Mouse (Mus musculus) hindbrain, embryonic 12.5 days (tissue): ENCODE results near the gene Usp37. TPM values are rescaled to one million over a fixed set of nuclear protein-coding genes. Genes with fewer than 3 reads are reported as not detected.
A peak's percentile ranks its signal among the peaks of the same experiment; 100 is the strongest.

Source experiments
- ATAC-seq: fragments of 200-750 bp; cut with Nextera tagmentation; 2 replicates; pipeline ENCODE4 v1.8.0; 2017; ENCODE audit warnings: moderate TSS enrichment; ENCODE audit not compliant: low FRiP score
- H3K27ac ChIP-seq: fragments of 300-500 bp; sonication (generic); 2 replicates; pipeline ENCODE4 v1.5.1; 2016; ENCODE audit warnings: mild to moderate bottlenecking
- H3K27me3 ChIP-seq: fragments of 300-500 bp; sonication (generic); 2 replicates; pipeline ENCODE4 v1.6.1; 2016; ENCODE audit warnings: mild to moderate bottlenecking
- H3K36me3 ChIP-seq: fragments of 300-500 bp; sonication (generic); 2 replicates; pipeline ENCODE4 v1.6.1; 2016; ENCODE audit warnings: mild to moderate bottlenecking
- H3K4me1 ChIP-seq: fragments of 300-500 bp; sonication (generic); 2 replicates; pipeline ENCODE4 v1.6.1; 2016
- H3K4me2 ChIP-seq: fragments of 300-500 bp; sonication (generic); replicated peaks from 2 replicates; pipeline ENCODE4 v1.6.1; 2016; ENCODE audit warnings: mild to moderate bottlenecking
- H3K4me3 ChIP-seq: fragments of 300-500 bp; sonication (generic); 2 replicates; pipeline ENCODE4 v1.5.1; 2016; ENCODE audit warnings: mild to moderate bottlenecking
- H3K9ac ChIP-seq: fragments of 300-500 bp; sonication (generic); 2 replicates; pipeline ENCODE4 v1.6.1; 2016; ENCODE audit warnings: mild to moderate bottlenecking, moderate library complexity
- H3K9me3 ChIP-seq: fragments of 300-500 bp; sonication (generic); replicated peaks from 2 replicates; pipeline ENCODE4 v1.6.1; 2016; ENCODE audit warnings: mild to moderate bottlenecking
- WGBS: fragments of 180-500 bp; shearing (Covaris S2); methylation state at CpG from one replicate; pipeline ENCODE4 v1.1.7; 2016; 5-methylcytosine and 5-hydroxymethylcytosine counted together
- polyA plus RNA-seq: library from polyadenylated mRNA; unstranded; fragments of >200 nt; fragmentation: Nextera tagmentation; extraction: Ambion mirVana; gene quantifications from 2 replicates; pipeline ENCODE4 v1.2.1, GENCODE M21; 2016

The Usp37 gene
- polyA plus RNA-seq, 1 experiment from 2014 or later = 35.3 TPM

DNA sequence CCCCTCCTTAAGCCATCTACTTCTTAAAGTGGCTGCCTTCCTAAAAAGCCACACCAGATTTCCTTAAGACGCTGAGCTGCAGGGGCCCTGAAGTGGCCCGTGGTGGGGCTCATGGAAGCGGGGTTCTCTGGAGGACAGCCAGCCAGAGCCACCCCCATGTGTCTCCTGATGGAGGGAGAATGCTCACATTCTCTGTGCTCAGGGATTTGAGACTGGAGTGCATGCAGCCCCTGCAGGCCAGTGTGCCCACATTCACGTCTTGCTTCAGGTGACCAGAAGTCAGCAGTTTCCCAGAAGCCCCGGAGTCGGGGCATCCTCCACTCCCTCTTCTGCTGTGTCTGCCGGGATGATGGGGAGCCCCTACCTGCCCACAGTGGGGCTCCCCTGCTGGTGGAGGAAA lies 151.1 kb downstream of the Usp37 start:
- Histone ChIP-seq H3K4me3 (peak overlapping the region; percentile 94), H3K27ac (no peak overlapping the region), H3K27me3 (peaks cover 21% of the 10 kb centered on the region; the same call in 1 of the 2 replicates), H3K4me2 (peak overlapping the region; percentile 87), H3K9ac (peak overlapping the region; percentile 90), H3K9me3 (no peaks in the 10 kb centered on the region), H3K4me1 (peaks cover 37% of the 10 kb centered on the region), H3K36me3 (peaks cover 12% of the 10 kb centered on the region)
- 56% methylated on average over 7 of the region's 7 CpGs for WGBS
- no peak for ATAC-seq

DNA sequence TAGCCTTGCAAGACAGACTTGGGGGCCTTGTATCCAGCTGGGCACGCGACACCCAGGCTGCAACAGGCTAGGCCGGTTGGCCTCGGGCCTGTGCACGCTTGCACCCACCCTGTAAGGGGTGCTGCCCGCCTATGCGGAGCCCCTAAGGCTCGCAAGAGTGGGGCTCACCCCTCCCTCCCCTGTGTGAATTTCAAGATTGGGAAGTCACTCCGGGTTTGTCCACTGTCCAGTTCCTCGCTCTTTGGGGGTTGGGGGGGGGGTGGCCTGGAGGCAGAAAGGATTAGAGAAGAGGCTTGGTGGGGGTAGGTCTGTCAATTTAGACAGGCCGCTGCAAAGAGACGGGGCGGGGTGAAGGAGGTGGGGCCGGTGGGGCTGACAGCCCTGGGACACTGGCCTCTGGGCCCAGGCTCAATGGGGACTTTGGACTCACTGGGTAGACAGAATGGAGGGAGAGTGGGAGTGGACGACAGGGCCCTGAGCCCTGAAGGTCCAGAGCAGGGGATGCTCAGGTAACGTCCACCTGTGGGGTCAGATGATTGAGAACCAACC lies 151.6 kb downstream of the Usp37 start:
- Histone ChIP-seq H3K4me2 (peak overlapping the region; percentile 87), H3K36me3 (peaks cover 12% of the 10 kb centered on the region), H3K27ac (peak overlapping the region; percentile 89), H3K9me3 (no peaks in the 10 kb centered on the region), H3K9ac (peak overlapping the region; percentile 90), H3K27me3 (peaks cover 25% of the 10 kb centered on the region; the same call in 1 of the 2 replicates), H3K4me1 (peaks cover 34% of the 10 kb centered on the region), H3K4me3 (peak overlapping the region; percentile 94)
- peak; percentile 24 for ATAC-seq
- WGBS = 5% methylated on average over 16 of the region's 16 CpGs

DNA sequence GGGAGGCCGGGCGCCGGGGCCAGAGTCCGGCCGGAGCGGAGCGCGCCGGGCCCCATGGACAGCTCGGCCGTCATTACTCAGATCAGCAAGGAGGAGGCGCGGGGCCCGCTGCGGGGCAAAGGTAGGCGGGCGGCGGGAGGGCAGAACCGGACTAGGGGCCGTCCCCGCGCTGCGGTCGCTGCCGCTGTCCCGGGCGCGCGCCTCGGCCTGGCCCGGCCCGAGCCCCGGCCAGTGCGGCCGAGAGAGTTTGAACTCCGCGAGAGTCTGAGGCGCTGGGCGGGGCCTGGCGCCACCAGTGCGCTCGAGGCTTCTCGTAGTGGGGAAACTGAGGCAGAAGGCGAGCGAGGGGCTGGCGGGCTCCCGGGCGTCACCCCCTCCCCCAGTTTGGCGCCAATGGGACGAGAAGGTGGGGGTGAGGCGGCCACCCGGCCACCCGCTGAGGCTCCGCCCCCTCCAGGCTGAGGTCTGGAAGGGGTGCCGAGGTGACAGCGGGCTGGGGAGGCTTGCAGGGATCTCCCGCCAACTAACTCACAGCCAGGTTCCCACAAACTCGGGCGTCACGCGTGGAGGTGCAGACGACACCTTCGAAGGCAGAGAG lies 152.1 kb downstream of the Usp37 start:
- Histone ChIP-seq H3K27me3 (peaks cover 25% of the 10 kb centered on the region; the same call in 1 of the 2 replicates), H3K9me3 (no peaks in the 10 kb centered on the region), H3K4me2 (peak overlapping the region; percentile 87), H3K36me3 (peaks cover 12% of the 10 kb centered on the region), H3K9ac (peak overlapping the region; percentile 90), H3K4me3 (peak overlapping the region; percentile 94), H3K27ac (peak overlapping the region; percentile 89), H3K4me1 (peaks cover 32% of the 10 kb centered on the region)
- ATAC-seq = peak; percentile 49
- under 1% methylated on average over 52 of the region's 63 CpGs for WGBS

DNA sequence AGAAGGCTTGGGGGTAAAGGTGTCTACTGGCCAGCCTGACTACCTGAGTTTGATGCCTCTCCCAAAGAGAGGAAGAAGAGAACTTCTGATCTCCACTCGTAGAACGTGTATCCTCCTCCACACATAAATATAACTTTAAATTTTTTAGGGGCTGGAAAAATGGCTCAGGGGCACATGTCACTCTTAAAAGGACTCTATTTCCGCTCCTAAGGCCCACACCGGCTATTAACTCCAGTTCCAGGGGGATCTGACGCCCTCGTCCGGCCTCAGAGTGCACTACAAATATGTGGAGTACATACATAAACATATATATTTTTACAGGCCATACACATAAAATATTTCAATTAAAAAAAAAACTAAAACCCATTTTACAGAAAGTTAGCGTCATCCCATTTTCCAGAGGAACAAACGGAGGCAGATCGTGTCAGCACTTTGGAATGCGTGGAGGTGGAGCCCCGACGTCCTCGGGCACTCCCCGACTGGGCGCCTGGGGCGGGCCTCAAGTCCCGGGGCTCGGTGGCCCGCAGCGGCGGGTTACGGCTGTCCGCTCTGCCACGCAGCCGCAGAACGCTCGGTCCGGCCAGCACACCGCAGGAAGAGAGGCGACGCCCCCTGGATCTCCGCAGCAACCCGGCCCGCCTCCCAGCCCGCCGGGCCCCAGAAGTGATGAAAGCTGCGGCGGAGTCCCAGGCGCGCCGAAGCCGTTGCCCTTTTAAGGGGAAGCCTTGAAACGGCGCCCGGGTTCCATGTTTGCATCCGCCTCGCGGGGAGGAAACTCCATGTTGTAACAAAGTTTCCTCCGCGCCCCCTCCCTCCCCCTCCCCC lies 152.9 kb downstream of the Usp37 start, which contains the start of gene Ctdsp1:
Gene Ctdsp1 (plus strand): TSS at position 586 of the 825 bp plus-strand sequence.
- peak; percentile 77 for ATAC-seq
- H3K36me3 ChIP-seq = peaks cover 12% of the 10 kb centered on the region
- peak within 1 kb of the TSS; percentile 87 for H3K4me2 ChIP-seq
- H3K27me3 ChIP-seq = peaks cover 25% of the 10 kb centered on the region; the same call in 1 of the 2 replicates
- H3K4me3 ChIP-seq = peak within 1 kb of the TSS; percentile 94
- H3K9ac ChIP-seq = peak within 1 kb of the TSS; percentile 90
- H3K4me1 ChIP-seq = peaks cover 32% of the 10 kb centered on the region
- no peaks in the 10 kb centered on the region for H3K9me3 ChIP-seq
- H3K27ac ChIP-seq = peak within 1 kb of the TSS; percentile 89
- WGBS = 3% methylated on average over 42 of the region's 51 CpGs

DNA sequence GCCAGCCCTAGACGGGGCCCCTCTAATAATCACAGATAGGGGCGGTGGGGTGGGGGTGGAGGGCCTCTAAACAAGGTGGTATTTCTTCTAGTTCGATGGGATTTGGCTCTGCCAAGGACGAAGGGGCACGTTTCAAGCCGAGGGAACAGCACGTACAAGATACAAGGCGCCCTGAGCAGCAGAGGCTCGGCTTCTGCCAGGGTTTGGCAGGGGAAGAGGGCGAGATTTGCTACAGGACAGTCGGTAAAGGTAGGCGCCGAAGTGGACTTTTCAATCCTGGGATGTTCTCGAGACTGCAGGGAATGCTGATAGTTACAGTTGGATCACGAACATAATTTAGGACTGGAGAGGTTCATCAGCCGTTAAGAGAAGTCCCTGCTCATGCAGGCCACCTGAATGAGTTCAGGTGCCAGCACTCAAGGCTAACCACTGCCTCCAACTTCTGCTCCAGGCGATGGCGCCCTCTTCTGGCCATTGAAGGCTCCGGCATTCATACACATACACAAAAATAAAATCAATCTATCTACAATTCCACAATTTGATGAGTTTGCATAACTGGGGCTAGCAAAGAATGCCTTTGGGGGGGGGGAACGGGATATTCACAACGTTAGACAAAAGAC lies 153.7 kb downstream of the Usp37 start:
- H3K9ac ChIP-seq = no peak overlapping the region
- peaks cover 32% of the 10 kb centered on the region for H3K4me1 ChIP-seq
- peak overlapping the region; percentile 87 for H3K4me2 ChIP-seq
- H3K27me3 ChIP-seq = peaks cover 25% of the 10 kb centered on the region; the same call in 1 of the 2 replicates
- peaks cover 12% of the 10 kb centered on the region for H3K36me3 ChIP-seq
- H3K9me3 ChIP-seq = no peaks in the 10 kb centered on the region
- no peak for ATAC-seq
- H3K27ac ChIP-seq = peak overlapping the region; percentile 4; the same call in 1 of the 2 replicates
- WGBS = 6% methylated on average over 21 of the region's 21 CpGs
- peak overlapping the region; percentile 94; the same call in 1 of the 2 replicates for H3K4me3 ChIP-seq

DNA sequence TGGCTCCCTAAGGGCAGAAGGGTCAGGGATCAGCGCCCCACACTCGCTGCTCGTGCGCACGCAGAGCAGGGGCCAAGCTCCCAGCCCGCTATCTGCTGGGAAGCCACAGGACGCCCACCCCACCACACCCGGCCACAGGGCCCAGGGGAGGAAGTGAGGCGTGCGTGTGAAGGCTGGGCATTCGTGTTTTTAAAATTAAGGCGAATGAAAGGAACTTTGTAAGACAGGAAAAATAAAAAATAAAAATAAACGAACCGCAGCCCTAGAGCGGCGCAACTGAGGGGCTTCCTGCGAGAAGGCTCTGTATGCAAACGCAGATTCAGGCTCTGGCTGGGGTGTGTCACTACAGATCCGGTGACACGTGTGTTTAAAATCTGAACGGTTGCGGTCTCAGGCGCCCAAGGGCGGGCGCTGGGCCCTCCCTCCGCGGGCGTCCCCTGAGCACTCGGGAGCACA lies 154.2 kb downstream of the Usp37 start:
- Histone ChIP-seq H3K4me2 (peak overlapping the region; percentile 87), H3K36me3 (peaks cover 10% of the 10 kb centered on the region), H3K27ac (peak overlapping the region; percentile 4; the same call in 1 of the 2 replicates), H3K9me3 (no peaks in the 10 kb centered on the region), H3K4me3 (peak overlapping the region; percentile 94; the same call in 1 of the 2 replicates), H3K27me3 (peaks cover 25% of the 10 kb centered on the region; the same call in 1 of the 2 replicates), H3K4me1 (peaks cover 32% of the 10 kb centered on the region), H3K9ac (no peak overlapping the region)
- no peak for ATAC-seq
- 3% methylated on average over 29 of the region's 29 CpGs for WGBS

DNA sequence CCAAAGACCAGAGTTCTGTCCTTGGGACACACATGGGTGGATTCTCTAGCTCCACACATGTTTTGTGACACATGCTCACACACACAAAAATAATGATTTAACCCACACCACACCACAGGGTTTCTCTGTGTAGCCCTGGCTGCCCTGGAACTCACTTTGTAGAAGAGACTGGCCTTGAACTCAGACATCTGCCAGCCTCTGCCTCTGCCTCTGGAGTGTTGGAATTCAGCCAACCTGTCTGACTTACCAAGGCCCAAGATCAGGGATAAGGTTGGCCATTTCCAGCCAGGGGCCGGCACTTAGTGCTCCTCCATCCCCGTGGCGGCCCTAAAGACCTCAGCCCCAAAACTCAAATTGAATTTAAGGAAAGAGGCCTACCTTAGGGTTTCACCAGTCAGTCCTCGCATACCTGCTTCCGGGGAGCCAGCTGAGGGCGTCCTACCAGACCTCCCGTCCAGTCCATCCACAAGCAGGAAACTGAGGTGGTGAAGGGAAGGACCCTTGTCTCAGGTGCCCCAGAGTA lies 155.6 kb downstream of the Usp37 start:
- H3K9me3 ChIP-seq = no peaks in the 10 kb centered on the region
- H3K4me2 ChIP-seq = no peak overlapping the region
- H3K9ac ChIP-seq = no peak overlapping the region
- peaks cover 25% of the 10 kb centered on the region; the same call in 1 of the 2 replicates for H3K27me3 ChIP-seq
- H3K4me1 ChIP-seq = peaks cover 30% of the 10 kb centered on the region
- no peak overlapping the region for H3K27ac ChIP-seq
- H3K36me3 ChIP-seq = no peaks in the 10 kb centered on the region
- ATAC-seq = no peak
- WGBS = 81% methylated on average over 7 of the region's 7 CpGs
- no peak overlapping the region for H3K4me3 ChIP-seq

DNA sequence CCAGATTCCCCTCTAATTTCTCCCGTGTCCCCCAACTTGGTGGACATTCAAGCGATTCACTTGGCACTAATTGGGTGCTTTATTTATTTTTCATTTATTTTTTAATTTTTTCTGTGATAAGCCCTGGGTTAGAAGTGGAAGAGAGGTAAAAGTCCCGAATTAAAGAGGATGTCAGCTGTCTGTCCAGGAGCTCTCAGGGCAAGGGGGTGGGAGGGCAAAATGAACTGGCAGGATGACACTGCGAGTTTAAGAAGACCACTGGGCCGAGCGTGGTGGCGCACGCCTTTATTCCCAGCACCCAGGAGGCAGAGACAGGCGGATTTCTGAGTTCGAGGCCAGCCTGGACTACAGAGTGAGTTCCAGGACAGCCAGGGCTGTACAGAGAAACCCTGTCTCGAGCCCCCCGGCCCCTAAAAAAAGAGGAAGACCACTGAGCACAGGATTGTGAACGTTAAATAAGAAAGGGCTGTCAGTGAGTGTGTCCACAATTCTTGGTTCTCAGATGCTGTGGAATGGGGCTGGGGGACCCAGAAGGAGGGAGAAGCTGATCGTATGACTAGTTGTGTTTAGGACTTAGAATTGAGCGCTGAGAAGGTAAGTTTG lies 156.6 kb downstream of the Usp37 start:
- H3K36me3 ChIP-seq = no peaks in the 10 kb centered on the region
- 51% methylated on average over 15 of the region's 15 CpGs for WGBS
- peak overlapping the region; percentile 92 for H3K27ac ChIP-seq
- peak overlapping the region; percentile 49 for H3K4me3 ChIP-seq
- no peak for ATAC-seq
- peak overlapping the region; percentile 53 for H3K4me2 ChIP-seq
- H3K27me3 ChIP-seq = peaks cover 25% of the 10 kb centered on the region; the same call in 1 of the 2 replicates
- peaks cover 20% of the 10 kb centered on the region for H3K4me1 ChIP-seq
- H3K9me3 ChIP-seq = no peaks in the 10 kb centered on the region
- peak overlapping the region; percentile 50; the same call in 1 of the 2 replicates for H3K9ac ChIP-seq

DNA sequence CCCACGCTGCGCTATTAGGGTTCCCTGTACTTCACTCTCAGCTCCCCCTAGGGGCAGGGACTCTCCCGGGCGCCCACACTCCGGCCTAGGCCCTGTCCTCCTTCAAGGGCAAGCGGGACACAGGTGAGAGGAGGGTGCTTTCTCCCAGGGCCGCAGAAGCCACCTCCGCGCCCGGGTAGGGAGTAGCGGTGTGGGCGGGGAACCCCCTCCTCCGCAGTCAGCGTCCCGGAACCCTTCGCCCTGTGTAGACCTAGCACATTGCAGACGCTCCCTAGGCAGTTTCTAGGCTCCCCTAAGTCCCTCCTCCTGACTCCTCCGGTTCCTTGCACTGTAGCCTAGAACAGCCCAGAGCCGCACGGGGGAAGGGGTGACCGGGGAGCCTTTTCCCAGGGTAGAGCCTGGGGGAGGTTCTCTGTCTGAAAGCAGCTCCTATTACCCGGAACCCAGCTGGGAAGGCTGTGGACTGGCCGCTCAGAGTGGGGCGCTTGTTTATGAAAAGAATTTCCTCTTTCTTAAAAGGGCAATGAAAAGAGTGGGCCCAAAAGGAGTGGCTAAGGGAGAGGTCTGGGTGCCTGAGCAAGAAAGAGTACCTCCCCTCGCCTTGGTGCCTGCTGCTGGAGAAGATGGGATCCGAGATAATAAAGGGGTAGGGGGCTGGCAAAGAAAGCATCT lies 157.2 kb downstream of the Usp37 start:
- peaks cover 15% of the 10 kb centered on the region for H3K4me1 ChIP-seq
- peak overlapping the region; percentile 49 for H3K4me3 ChIP-seq
- no peaks in the 10 kb centered on the region for H3K36me3 ChIP-seq
- peak overlapping the region; percentile 53 for H3K4me2 ChIP-seq
- peak; percentile 91 for ATAC-seq
- under 1% methylated on average over 26 of the region's 26 CpGs for WGBS
- peaks cover 25% of the 10 kb centered on the region; the same call in 1 of the 2 replicates for H3K27me3 ChIP-seq
- H3K9me3 ChIP-seq = no peaks in the 10 kb centered on the region
- H3K27ac ChIP-seq = peak overlapping the region; percentile 92
- peak overlapping the region; percentile 50 for H3K9ac ChIP-seq

DNA sequence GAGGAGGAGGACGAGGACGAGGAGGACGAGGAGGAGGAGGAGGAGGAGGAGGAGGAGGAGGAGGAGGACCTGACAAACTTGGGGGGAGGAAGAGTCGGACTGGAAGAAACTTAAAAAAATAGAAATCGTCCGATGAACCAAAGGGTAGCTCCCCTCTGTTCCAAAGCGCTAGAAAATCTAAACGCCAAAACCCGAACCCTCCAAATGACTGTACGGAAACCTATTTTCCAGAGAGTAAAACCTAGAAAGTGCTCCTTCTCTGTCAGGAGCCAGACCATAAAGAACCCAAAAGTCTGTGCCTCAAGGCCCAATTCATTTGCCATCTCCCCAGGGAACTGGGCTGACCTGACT lies 157.7 kb downstream of the Usp37 start:
- Histone ChIP-seq H3K4me3 (peak overlapping the region; percentile 49), H3K36me3 (no peaks in the 10 kb centered on the region), H3K4me1 (peaks cover 15% of the 10 kb centered on the region), H3K9me3 (no peaks in the 10 kb centered on the region), H3K27ac (peak overlapping the region; percentile 92), H3K27me3 (peaks cover 25% of the 10 kb centered on the region; the same call in 1 of the 2 replicates), H3K4me2 (peak overlapping the region; percentile 53), H3K9ac (peak overlapping the region; percentile 50)
- 56% methylated on average over 7 of the region's 10 CpGs for WGBS
- ATAC-seq = no peak

DNA sequence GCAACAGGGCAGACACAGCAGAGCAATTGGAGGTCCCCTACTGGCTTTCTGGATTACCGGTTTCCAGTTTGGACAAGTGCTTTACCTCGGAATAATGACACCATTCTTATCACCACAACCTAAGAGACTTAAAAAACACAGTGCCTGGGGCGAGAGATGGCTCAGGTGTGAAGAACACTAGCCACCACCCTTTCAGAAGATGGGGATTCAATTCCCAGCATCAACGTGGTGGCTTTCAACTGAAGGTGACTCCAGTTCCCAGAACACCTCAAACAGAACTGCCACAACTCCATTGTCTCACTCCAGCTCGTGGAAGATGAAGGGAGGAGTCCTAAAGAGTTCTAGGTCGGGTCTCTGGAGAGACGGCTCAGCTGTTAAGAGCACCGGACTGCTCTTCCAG lies 158.6 kb downstream of the Usp37 start:
- WGBS = 90% methylated on average over 8 of the region's 8 CpGs
- no peak overlapping the region for H3K4me2 ChIP-seq
- H3K4me3 ChIP-seq = no peak overlapping the region
- ATAC-seq = no peak
- H3K27ac ChIP-seq = no peak overlapping the region
- H3K9me3 ChIP-seq = no peaks in the 10 kb centered on the region
- H3K4me1 ChIP-seq = peaks cover 15% of the 10 kb centered on the region
- H3K27me3 ChIP-seq = peaks cover 23% of the 10 kb centered on the region; the same call in 1 of the 2 replicates
- H3K36me3 ChIP-seq = no peaks in the 10 kb centered on the region
- H3K9ac ChIP-seq = no peak overlapping the region
